Mouse (Mus musculus) lung, adult 2 months (tissue): Measurements from ENCODE around the gene Abhd12b.

Experiments used
- CTCF ChIP-seq: fragments of 200-500 bp; IDR thresholded peaks from 2 replicates; pipeline ENCODE4 v1.5.1; 2011; ENCODE audit warnings: mild to moderate bottlenecking, low read length, control low read depth; ENCODE audit not compliant: insufficient read depth
- POLR2A ChIP-seq: fragments of 200-500 bp; IDR thresholded peaks from 2 replicates; pipeline ENCODE4 v1.6.1; 2011; ENCODE audit warnings: low read depth, mild to moderate bottlenecking, control low read depth, low read length, borderline replicate concordance; ENCODE audit errors: extremely low read depth

GRCm38 (mm10) chr12:70153842-70154241 is at the start of gene Abhd12b:
- no peak for TF ChIP-seq POLR2A
- no peak for TF ChIP-seq CTCF
